Mouse (Mus musculus) bone marrow, adult 2 months (tissue): ENCODE measurements at regions not wholly inside any gene's neighbourhood (a gene's known extent, or its start where the extent isn't known, plus 50 kb on each side); places are given as distances from the start of the nearest gene placed in this dataset.

Experiments
- CTCF ChIP-seq: fragments of 200-500 bp; IDR thresholded peaks from 2 replicates; pipeline ENCODE4 v1.5.1; 2011; ENCODE audit warnings: low read length, control low read depth; ENCODE audit not compliant: control insufficient read depth, insufficient read depth
- POLR2A ChIP-seq: fragments of 200-500 bp; IDR thresholded peaks from 2 replicates; pipeline ENCODE4 v1.6.1; 2011; ENCODE audit warnings: low read depth, mild to moderate bottlenecking, control low read depth, low read length, borderline replicate concordance; ENCODE audit not compliant: control insufficient read depth

- TF ChIP-seq CTCF: no peak
- no peak for TF ChIP-seq POLR2A
Observed at GRCm38 (mm10) chr4:10398075-10398474, 476.2 kb upstream of the 2610301B20Rik start.
